Mouse (Mus musculus) embryonic facial prominence, embryonic 15.5 days (tissue): ENCODE data around the gene Cux1. TPM values are rescaled to one million over a fixed set of nuclear protein-coding genes. Genes with fewer than 3 reads are reported as not detected.
A peak's percentile ranks its signal among the peaks of the same experiment; 100 is the strongest.

ENCODE experiments used
- ATAC-seq: fragments of 200-750 bp; cut with Nextera tagmentation; 2 replicates; pipeline ENCODE4 v1.8.0; 2017; ENCODE audit warnings: low read depth, moderate TSS enrichment; ENCODE audit not compliant: insufficient number of reproducible peaks, low FRiP score, low TSS enrichment
- H3K27ac ChIP-seq: fragments of 300-500 bp; sonication (generic); replicated peaks from 2 replicates; pipeline ENCODE4 v1.5.1; 2015; ENCODE audit warnings: mild to moderate bottlenecking, inconsistent platforms
- H3K27me3 ChIP-seq: fragments of 300-500 bp; sonication (generic); 2 replicates; pipeline ENCODE4 v1.6.1; 2015; ENCODE audit warnings: inconsistent platforms
- H3K36me3 ChIP-seq: fragments of 300-500 bp; sonication (generic); 2 replicates; pipeline ENCODE4 v1.6.1; 2015; ENCODE audit warnings: mild to moderate bottlenecking, inconsistent platforms
- H3K4me1 ChIP-seq: fragments of 300-500 bp; sonication (generic); 2 replicates; pipeline ENCODE4 v1.6.1; 2015; ENCODE audit warnings: inconsistent platforms
- H3K4me2 ChIP-seq: fragments of 300-500 bp; sonication (generic); replicated peaks from 2 replicates; pipeline ENCODE4 v1.6.1; 2015; ENCODE audit warnings: mild to moderate bottlenecking, inconsistent platforms
- H3K4me3 ChIP-seq: fragments of 300-500 bp; sonication (generic); replicated peaks from 2 replicates; pipeline ENCODE4 v1.5.1; 2015; ENCODE audit warnings: mild to moderate bottlenecking, inconsistent platforms
- H3K9ac ChIP-seq: fragments of 300-500 bp; sonication (generic); 2 replicates; pipeline ENCODE4 v1.6.1; 2015; ENCODE audit warnings: inconsistent platforms
- H3K9me3 ChIP-seq: fragments of 300-500 bp; sonication (generic); replicated peaks from 2 replicates; pipeline ENCODE4 v1.6.1; 2016; ENCODE audit warnings: inconsistent platforms
- WGBS: fragments of 180-500 bp; shearing (Covaris S2); methylation state at CpG from one replicate; pipeline ENCODE4 v1.1.7; 2015; 5-methylcytosine and 5-hydroxymethylcytosine counted together
- polyA plus RNA-seq: library from polyadenylated mRNA; unstranded; fragments of >200 nt; fragmentation: Nextera tagmentation; extraction: Ambion mirVana; gene quantifications from 2 replicates; pipeline ENCODE4 v1.2.1, GENCODE M21; 2015

Cux1 gene
- polyA plus RNA-seq, 1 experiment from 2014 or later, result 78.0 TPM

GRCm38 (mm10) chr5:136458102-136458863 lies 109.0 kb downstream of the Cux1 start:
- Histone ChIP-seq H3K4me1 (peaks cover 13% of the 10 kb centered on the region; the same call in 1 of the 2 replicates), H3K4me3 (no peak overlapping the region), H3K36me3 (no peaks in the 10 kb centered on the region), H3K9me3 (no peaks in the 10 kb centered on the region), H3K27me3 (no peaks in the 10 kb centered on the region), H3K9ac (no peak overlapping the region), H3K4me2 (no peak overlapping the region), H3K27ac (0 out of 2 replicates have a peak overlapping the region, but pooled peaks have one; percentile 44)
- ATAC-seq, result no peak
- WGBS, result 56% methylated on average over 7 of the region's 7 CpGs

GRCm38 (mm10) chr5:136456395-136456794 lies 110.9 kb downstream of the Cux1 start:
- no peaks in the 10 kb centered on the region for H3K9me3 ChIP-seq
- H3K4me2 ChIP-seq, result no peak overlapping the region
- H3K27ac ChIP-seq, result no peak overlapping the region
- H3K9ac ChIP-seq, result no peak overlapping the region
- H3K4me3 ChIP-seq, result no peak overlapping the region
- no peak for ATAC-seq
- peaks cover 7% of the 10 kb centered on the region; the same call in 1 of the 2 replicates for H3K4me1 ChIP-seq
- 60% methylated on average over 4 of the region's 4 CpGs for WGBS
- H3K27me3 ChIP-seq, result no peaks in the 10 kb centered on the region
- H3K36me3 ChIP-seq, result no peaks in the 10 kb centered on the region

- Histone ChIP-seq H3K4me1 (no peaks in the 10 kb centered on the region), H3K9ac (no peak overlapping the region), H3K9me3 (no peaks in the 10 kb centered on the region), H3K4me3 (no peak overlapping the region), H3K4me2 (no peak overlapping the region), H3K27ac (no peak overlapping the region), H3K27me3 (no peaks in the 10 kb centered on the region), H3K36me3 (no peaks in the 10 kb centered on the region)
- 79% methylated on average over 3 of the region's 3 CpGs for WGBS
- no peak for ATAC-seq
Measured at GRCm38 (mm10) chr5:136452681-136453080, 114.6 kb downstream of the Cux1 start.

- H3K4me3 ChIP-seq, result no peak overlapping the region
- no peak for ATAC-seq
- no peaks in the 10 kb centered on the region for H3K4me1 ChIP-seq
- H3K36me3 ChIP-seq, result no peaks in the 10 kb centered on the region
- H3K9me3 ChIP-seq, result no peaks in the 10 kb centered on the region
- no peaks in the 10 kb centered on the region for H3K27me3 ChIP-seq
- no peak overlapping the region for H3K27ac ChIP-seq
- H3K4me2 ChIP-seq, result no peak overlapping the region
- no peak overlapping the region for H3K9ac ChIP-seq
Measured at GRCm38 (mm10) chr5:136449801-136450200, 117.5 kb downstream of the Cux1 start.

GRCm38 (mm10) chr5:136445967-136446366 lies 121.3 kb downstream of the Cux1 start:
- Histone ChIP-seq H3K4me2 (no peak overlapping the region), H3K27ac (no peak overlapping the region), H3K4me1 (0 out of 2 replicates have a peak, but pooled peaks cover 3% of the 10 kb centered on the region), H3K27me3 (no peaks in the 10 kb centered on the region), H3K9me3 (no peaks in the 10 kb centered on the region), H3K9ac (no peak overlapping the region), H3K4me3 (no peak overlapping the region), H3K36me3 (no peaks in the 10 kb centered on the region)
- 64% methylated on average over 5 of the region's 5 CpGs for WGBS
- no peak for ATAC-seq

DNA sequence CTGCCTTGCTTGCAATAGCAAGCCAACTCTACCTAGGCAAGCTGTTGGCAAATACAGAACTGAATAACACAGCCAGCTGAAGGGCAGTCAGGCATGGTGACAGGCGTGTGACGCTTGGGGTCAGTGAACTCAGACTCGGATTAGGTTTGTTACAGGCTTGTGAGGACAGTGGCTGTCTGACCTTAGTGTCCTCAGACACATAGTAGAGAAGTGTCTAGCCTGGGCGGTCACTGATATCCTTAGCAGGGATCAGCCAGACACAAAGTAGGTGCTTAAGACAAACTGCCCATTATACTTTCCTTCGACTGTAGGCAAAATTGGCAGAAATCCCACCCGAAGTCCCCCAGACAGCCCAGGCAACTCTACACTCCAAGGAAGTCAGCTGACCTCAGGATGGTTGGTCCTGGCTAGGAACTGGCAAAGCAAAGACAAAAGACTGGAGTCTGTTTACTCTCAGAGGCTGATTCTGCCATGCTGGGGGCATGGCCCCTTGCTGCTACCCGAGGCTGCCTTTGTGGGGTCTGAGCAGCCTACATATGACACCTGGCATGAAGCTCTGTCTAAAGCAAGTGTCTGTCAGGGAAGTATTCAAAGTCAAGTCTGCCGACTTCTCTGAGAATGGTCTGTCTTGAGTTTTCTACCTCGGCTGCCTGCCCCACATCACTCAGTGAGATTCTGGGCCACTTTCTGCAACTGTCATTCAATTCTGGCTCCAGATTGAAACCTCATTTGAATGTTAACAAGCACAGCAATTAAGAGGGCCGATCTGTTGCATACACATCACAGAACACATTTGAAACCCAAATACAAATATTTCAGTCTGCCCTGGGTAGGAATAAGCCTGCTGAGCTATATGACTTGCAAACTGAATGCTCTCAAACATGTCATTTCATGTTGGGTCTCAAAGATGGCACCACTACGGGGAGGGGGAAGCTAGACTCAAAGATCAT lies 124.8 kb downstream of the Cux1 start:
- Histone ChIP-seq H3K9ac (no peak overlapping the region), H3K27ac (no peak overlapping the region), H3K27me3 (no peaks in the 10 kb centered on the region), H3K4me1 (0 out of 2 replicates have a peak, but pooled peaks cover 3% of the 10 kb centered on the region), H3K4me3 (no peak overlapping the region), H3K36me3 (no peaks in the 10 kb centered on the region), H3K9me3 (no peaks in the 10 kb centered on the region), H3K4me2 (no peak overlapping the region)
- no peak for ATAC-seq
- WGBS, result 50% methylated on average over 11 of the region's 11 CpGs

DNA sequence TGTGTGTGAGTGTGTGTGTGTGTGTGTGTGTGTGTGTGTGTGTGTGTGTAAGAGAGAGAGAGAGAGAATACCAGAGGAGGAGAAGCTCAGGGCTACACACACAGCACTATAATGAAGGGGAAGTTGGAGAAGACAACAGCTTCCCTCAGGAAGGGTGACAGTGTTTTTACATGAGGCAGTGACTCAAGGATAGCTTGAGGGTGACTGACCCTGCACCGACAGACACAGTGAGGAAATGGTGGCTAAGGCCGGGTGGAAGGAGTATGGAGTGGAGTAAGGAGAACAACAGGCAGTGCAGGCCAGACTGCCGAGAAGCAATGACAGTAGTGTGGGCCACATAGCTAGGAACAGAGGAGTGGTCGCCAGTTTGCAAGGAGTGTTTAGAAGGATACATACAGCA lies 137.6 kb downstream of the Cux1 start:
- Histone ChIP-seq H3K4me1 (peaks cover 26% of the 10 kb centered on the region), H3K4me2 (no peak overlapping the region), H3K4me3 (no peak overlapping the region), H3K27ac (no peak overlapping the region), H3K9ac (no peak overlapping the region), H3K9me3 (no peaks in the 10 kb centered on the region), H3K27me3 (peaks cover 9% of the 10 kb centered on the region; the same call in 1 of the 2 replicates), H3K36me3 (no peaks in the 10 kb centered on the region)
- WGBS, result 76% methylated on average over 4 of the region's 4 CpGs
- ATAC-seq, result no peak

GRCm38 (mm10) chr5:136428498-136429060 lies 138.7 kb downstream of the Cux1 start:
- WGBS, result 35% methylated on average over 6 of the region's 6 CpGs
- H3K4me2 ChIP-seq, result 0 out of 2 replicates have a peak overlapping the region, but pooled peaks have one; percentile 6
- peaks cover 26% of the 10 kb centered on the region for H3K4me1 ChIP-seq
- H3K9me3 ChIP-seq, result no peaks in the 10 kb centered on the region
- no peak for ATAC-seq
- H3K27me3 ChIP-seq, result peaks cover 9% of the 10 kb centered on the region; the same call in 1 of the 2 replicates
- H3K27ac ChIP-seq, result peak overlapping the region; percentile 78
- no peak overlapping the region for H3K9ac ChIP-seq
- no peak overlapping the region for H3K4me3 ChIP-seq
- no peaks in the 10 kb centered on the region for H3K36me3 ChIP-seq

- peaks cover 9% of the 10 kb centered on the region; the same call in 1 of the 2 replicates for H3K27me3 ChIP-seq
- no peak for ATAC-seq
Measured at GRCm38 (mm10) chr5:136427772-136428497, 139.4 kb downstream of the Cux1 start.

DNA sequence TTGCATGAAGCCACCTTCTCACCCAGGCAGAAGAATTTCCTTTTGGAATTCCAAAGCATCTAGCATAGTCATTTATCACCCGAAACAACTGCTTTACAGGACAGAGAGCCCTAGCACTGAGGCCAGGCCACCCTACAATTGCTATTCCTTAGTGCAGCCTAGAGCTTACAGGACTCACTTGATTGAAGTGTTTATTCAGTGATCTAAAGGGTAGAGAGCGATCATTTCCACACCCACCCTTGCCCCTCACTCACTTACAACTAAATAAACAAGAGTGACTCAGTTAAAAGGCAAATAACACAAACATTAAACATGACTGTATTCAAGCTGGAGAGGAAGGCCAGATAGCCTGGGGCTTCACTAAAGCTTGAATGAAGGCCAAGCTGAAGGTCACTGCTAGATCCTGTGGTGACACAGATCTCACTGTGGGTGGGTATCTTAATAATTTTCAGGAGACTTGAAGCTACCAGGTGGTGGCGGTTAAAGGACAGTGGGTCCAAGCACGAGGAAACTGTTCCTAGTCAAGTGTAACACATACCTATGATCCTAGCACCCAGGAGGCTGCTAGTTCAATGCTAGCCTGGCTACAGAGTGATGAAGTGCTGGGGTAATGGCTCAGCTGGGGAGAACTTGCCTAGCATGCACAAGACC lies 140.0 kb downstream of the Cux1 start:
- Histone ChIP-seq H3K36me3 (no peaks in the 10 kb centered on the region), H3K27me3 (peaks cover 9% of the 10 kb centered on the region; the same call in 1 of the 2 replicates), H3K9ac (no peak overlapping the region), H3K27ac (peak overlapping the region; percentile 78), H3K4me3 (no peak overlapping the region), H3K4me1 (peaks cover 26% of the 10 kb centered on the region), H3K4me2 (0 out of 2 replicates have a peak overlapping the region, but pooled peaks have one; percentile 6), H3K9me3 (no peaks in the 10 kb centered on the region)
- WGBS, result 56% methylated on average over 4 of the region's 4 CpGs
- no peak for ATAC-seq

More at GRCm38 (mm10) chr5:136427772-136428497, 139.4 kb downstream of the Cux1 start:
- Histone ChIP-seq H3K4me1 (peaks cover 26% of the 10 kb centered on the region), H3K27ac (peak overlapping the region; percentile 78), H3K4me2 (0 out of 2 replicates have a peak overlapping the region, but pooled peaks have one; percentile 6), H3K9ac (no peak overlapping the region), H3K9me3 (no peaks in the 10 kb centered on the region), H3K4me3 (no peak overlapping the region), H3K36me3 (no peaks in the 10 kb centered on the region)
- WGBS, result 33% methylated on average over 13 of the region's 13 CpGs
